Mouse (Mus musculus): Measurements from ENCODE around the gene Dgat2l6.

GRCm38 (mm10) chrX:100571951-100572350 lies 47.3 kb downstream of the Dgat2l6 start, which contains the start of gene Awat1:
- TF ChIP-seq POLR2A (IDR thresholded peaks at IDR 0.05; ENCODE audit: borderline replicate concordance, extremely low read depth, low read depth, low read length) (no peak), CTCF (IDR thresholded peaks at IDR 0.05; ENCODE audit: insufficient read depth, low read length) (no peak)

Data from lung, adult 2 months (tissue).